Mouse (Mus musculus): ENCODE data around the gene Gpr37. TPM values are rescaled to one million over a fixed set of nuclear protein-coding genes. Genes with fewer than 3 reads are reported as not detected.

The Gpr37 gene
- total and polyA plus RNA-seq, 2 experiments from 2014 or later, result 5.8 to 7.8 TPM

- Histone ChIP-seq H3K4me1 (ENCODE audit: insufficient read depth) (no peaks in the 10 kb centered on the region), H3K4me3 (ENCODE audit: low read depth, low read length) (no peak overlapping the region), H3K36me3 (ENCODE audit: insufficient read depth) (no peaks in the 10 kb centered on the region), H3K27ac (ENCODE audit: low read depth, low read length) (no peak overlapping the region), H3K9ac (no peak overlapping the region), H3K9me3 (ENCODE audit: low read length) (no peaks in the 10 kb centered on the region), H3K4me2 (ENCODE audit: low read depth) (no peak overlapping the region), H3K27me3 (ENCODE audit: insufficient read depth, low read length) (no peaks in the 10 kb centered on the region)
- no peak for ATAC-seq
- 89% methylated on average over 2 of the region's 2 CpGs for WGBS
- DNase-seq, result no peak
- no peak for TF ChIP-seq CTCF (IDR thresholded peaks at IDR 0.05; ENCODE audit: low read depth)
Measured at GRCm38 (mm10) chr6:25663942-25664341, 26.6 kb downstream of the Gpr37 start.

DNA sequence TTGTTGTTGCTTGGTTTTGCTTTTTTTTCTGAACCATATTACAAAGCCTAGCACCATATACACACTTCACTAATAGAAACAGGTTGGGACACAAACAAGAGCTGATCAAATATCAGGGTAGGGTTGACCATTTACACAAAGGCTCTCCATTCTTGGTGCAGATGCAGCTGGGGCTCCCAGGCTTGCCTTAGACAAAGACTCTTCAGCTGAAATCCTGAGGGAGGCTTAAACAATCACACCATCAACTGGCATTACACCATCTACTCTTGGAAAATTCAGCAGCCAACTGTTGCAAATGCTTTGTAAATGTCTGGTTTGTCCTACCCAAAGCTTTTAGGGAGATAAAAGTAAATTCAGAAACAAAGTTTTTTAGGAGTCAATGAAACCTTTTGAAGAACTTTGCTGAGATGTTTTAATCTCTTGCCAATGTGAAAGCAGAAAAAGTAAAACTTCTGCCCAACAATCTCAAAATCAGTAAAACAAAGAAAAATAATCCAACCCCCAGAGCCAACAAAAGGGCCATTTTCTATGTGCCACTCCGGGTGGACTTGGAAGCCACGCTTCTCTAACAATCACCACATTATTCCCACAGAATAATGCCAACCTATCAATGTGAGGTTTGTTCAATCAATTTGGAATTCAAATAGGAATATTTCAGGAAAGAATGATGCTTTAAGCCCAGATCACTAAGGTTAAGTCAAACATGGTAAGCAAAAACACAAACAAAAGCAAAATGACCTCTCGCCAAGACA, 30.4 kb downstream of the Gpr37 start:
- no peak for TF ChIP-seq CTCF (IDR thresholded peaks at IDR 0.05; ENCODE audit: low read depth)
- ATAC-seq (no peak), DNase-seq (no peak)
- no peak overlapping the region for H3K4me2 ChIP-seq (ENCODE audit: low read depth)
- H3K4me3 ChIP-seq (ENCODE audit: low read depth, low read length), result no peak overlapping the region
- no peaks in the 10 kb centered on the region for H3K9me3 ChIP-seq (ENCODE audit: low read length)
- no peaks in the 10 kb centered on the region for H3K4me1 ChIP-seq (ENCODE audit: insufficient read depth)
- WGBS, result 30% methylated on average over 3 of the region's 3 CpGs
- no peak overlapping the region for H3K27ac ChIP-seq (ENCODE audit: low read depth, low read length)
- no peaks in the 10 kb centered on the region for H3K27me3 ChIP-seq (ENCODE audit: insufficient read depth, low read length)
- H3K36me3 ChIP-seq (ENCODE audit: insufficient read depth), result no peaks in the 10 kb centered on the region
- H3K9ac ChIP-seq, result no peak overlapping the region

Other genes starting within 250 kb of the Gpr37 start
- 23.5 and 26.3 TPM in 2 replicates for gene Pot1a, start 118.5 kb upstream of the Gpr37 start, total RNA-seq (2014; rRNA removed)
- 13.5 and 16.5 TPM in 2 replicates for gene Pot1a, start 118.5 kb upstream of the Gpr37 start, polyA plus RNA-seq (2015; fragmentation: Nextera tagmentation; extraction: Ambion mirVana)

All from forebrain, postnatal 0 days (tissue).